Mouse (Mus musculus) forebrain, embryonic 15.5 days (tissue): ENCODE data around the gene Hist1h2ae. TPM values are rescaled to one million over a fixed set of nuclear protein-coding genes. Genes with fewer than 3 reads are reported as not detected.
"Not testable (repeated sequence)": the region's sequence is repeated elsewhere in the genome, so short reads cannot be mapped to it uniquely, and the experiment has no call there.

Experiments
- ATAC-seq: fragments of 200-750 bp; cut with Nextera tagmentation; replicated peaks from 2 replicates; pipeline ENCODE4 v1.8.0; 2017; ENCODE audit warnings: mild to moderate bottlenecking, moderate TSS enrichment, moderate library complexity
- H3K27ac ChIP-seq: fragments of 300-500 bp; sonication (generic); replicated peaks from 2 replicates; pipeline ENCODE4 v1.5.1; 2015; ENCODE audit warnings: mild to moderate bottlenecking, inconsistent platforms
- H3K27me3 ChIP-seq: fragments of 300-500 bp; sonication (generic); 2 replicates; pipeline ENCODE4 v1.6.1; 2015; ENCODE audit warnings: inconsistent platforms
- H3K36me3 ChIP-seq: fragments of 300-500 bp; sonication (generic); 2 replicates; pipeline ENCODE4 v1.6.1; 2015; ENCODE audit warnings: mild to moderate bottlenecking, inconsistent platforms
- H3K4me1 ChIP-seq: fragments of 300-500 bp; sonication (generic); 2 replicates; pipeline ENCODE4 v1.6.1; 2015; ENCODE audit warnings: inconsistent platforms
- H3K4me2 ChIP-seq: fragments of 300-500 bp; sonication (generic); replicated peaks from 2 replicates; pipeline ENCODE4 v1.6.1; 2015; ENCODE audit warnings: mild to moderate bottlenecking, inconsistent platforms
- H3K4me3 ChIP-seq: fragments of 300-500 bp; sonication (generic); 2 replicates; pipeline ENCODE4 v1.5.1; 2015; ENCODE audit warnings: mild to moderate bottlenecking, inconsistent platforms
- H3K9ac ChIP-seq: fragments of 300-500 bp; sonication (generic); replicated peaks from 2 replicates; pipeline ENCODE4 v1.6.1; 2015; ENCODE audit warnings: mild to moderate bottlenecking, inconsistent platforms
- H3K9me3 ChIP-seq: fragments of 300-500 bp; sonication (generic); 2 replicates; pipeline ENCODE4 v1.6.1; 2016; ENCODE audit warnings: inconsistent platforms
- WGBS: fragments of 180-500 bp; shearing (Covaris S2); methylation state at CpG from one replicate; pipeline ENCODE4 v1.1.7; 2015; ENCODE audit warnings: mixed read lengths; 5-methylcytosine and 5-hydroxymethylcytosine counted together
- polyA plus RNA-seq: library from polyadenylated mRNA; unstranded; fragments of >200 nt; fragmentation: Nextera tagmentation; extraction: Ambion mirVana; gene quantifications from 2 replicates; pipeline ENCODE4 v1.2.1, GENCODE M21; 2015

Hist1h2ae gene
- polyA plus RNA-seq, 1 experiment from 2014 or later, result 48.1 TPM

- H3K4me2 ChIP-seq, result peak overlapping the region; percentile 83
- peaks cover 11% of the 10 kb centered on the region; the same call in 1 of the 2 replicates for H3K4me1 ChIP-seq
- peak overlapping the region; percentile 86 for H3K27ac ChIP-seq
- not testable (repeated sequence) for H3K27me3 ChIP-seq, H3K36me3 ChIP-seq, H3K9me3 ChIP-seq, ATAC-seq
- H3K9ac ChIP-seq, result peak overlapping the region; percentile 52
- peak overlapping the region; percentile 50 for H3K4me3 ChIP-seq
- 8% methylated on average over 3 of the region's 3 CpGs for WGBS
These were observed 28.6 kb downstream of the Hist1h2ae start for GRCm38 (mm10) chr13:23542225-23542980.

DNA sequence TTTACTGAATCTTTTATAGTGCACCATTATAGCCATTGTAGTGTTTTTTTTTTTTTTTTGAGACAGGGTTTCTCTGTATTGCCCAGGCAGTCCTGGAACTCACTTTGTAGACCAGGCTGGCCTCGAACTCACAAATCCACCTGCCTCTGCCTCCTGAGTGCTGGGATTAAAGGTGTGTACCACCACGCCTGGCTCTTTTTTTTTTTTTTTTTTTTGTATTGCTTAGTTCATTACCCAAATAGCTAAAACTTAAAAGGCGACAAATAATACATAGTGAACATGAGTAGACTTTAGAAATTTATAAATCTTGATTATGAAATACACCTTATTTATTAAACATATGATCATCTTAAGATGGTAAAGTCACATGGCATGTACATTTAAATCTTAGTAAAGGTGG lies 29.5 kb downstream of the Hist1h2ae start:
- Histone ChIP-seq H3K9ac (no peak overlapping the region), H3K9me3 (no peaks in the 10 kb centered on the region), H3K4me1 (peaks cover 18% of the 10 kb centered on the region), H3K4me3 (no peak overlapping the region), H3K4me2 (no peak overlapping the region), H3K27ac (no peak overlapping the region), H3K27me3 (no peaks in the 10 kb centered on the region), H3K36me3 (no peaks in the 10 kb centered on the region)
- ATAC-seq, result no peak
- WGBS, result 83% methylated on average over 3 of the region's 3 CpGs

DNA sequence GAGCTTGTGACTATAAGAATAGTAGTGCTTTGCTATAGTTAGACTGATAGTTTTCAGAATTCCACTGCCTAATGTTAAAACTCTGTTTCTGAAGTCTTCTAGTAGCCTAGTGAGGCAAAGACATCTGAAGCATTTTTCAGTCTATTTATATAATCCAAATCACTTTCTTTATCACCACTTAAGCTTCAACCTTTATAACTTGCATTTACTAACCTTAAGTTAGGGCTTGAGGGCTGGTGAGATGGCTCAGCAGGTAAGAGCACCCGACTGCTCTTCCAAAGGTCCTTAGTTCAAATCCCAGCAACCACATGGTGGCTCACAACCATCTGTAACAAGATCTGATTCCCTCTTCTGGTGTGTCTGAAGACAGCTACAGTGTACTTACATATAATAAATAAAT lies 31.2 kb downstream of the Hist1h2ae start:
- H3K36me3 ChIP-seq, ATAC-seq, H3K4me2 ChIP-seq, H3K9me3 ChIP-seq, H3K9ac ChIP-seq, H3K4me3 ChIP-seq, H3K27me3 ChIP-seq, H3K27ac ChIP-seq: not testable (repeated sequence)
- H3K4me1 ChIP-seq, result peaks cover 29% of the 10 kb centered on the region
- 75% methylated on average over 1 of the region's 1 CpGs for WGBS

DNA sequence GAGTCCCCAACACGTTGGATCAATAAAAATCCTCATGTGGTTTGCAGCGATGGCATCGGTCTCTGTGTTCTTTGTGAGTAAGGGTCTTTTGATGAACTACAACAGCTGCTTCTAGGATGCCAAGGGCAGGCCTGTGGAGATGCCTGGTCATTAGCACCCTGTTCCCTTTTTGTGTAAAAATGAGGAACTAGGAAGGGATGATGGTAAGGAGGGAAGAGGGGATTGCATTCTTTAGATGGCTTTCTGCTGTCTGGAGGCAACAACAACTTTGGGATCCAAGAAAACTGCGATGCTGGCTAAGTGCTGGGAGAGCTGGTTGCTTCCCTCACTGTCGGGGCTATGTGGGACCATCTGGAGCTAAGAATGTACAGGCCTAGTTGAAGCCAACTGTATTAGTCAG lies 32.8 kb downstream of the Hist1h2ae start:
- no peak overlapping the region for H3K4me3 ChIP-seq
- H3K36me3 ChIP-seq, result no peaks in the 10 kb centered on the region
- H3K4me2 ChIP-seq, result no peak overlapping the region
- no peak for ATAC-seq
- no peak overlapping the region for H3K9ac ChIP-seq
- 78% methylated on average over 5 of the region's 5 CpGs for WGBS
- H3K27ac ChIP-seq, result no peak overlapping the region
- H3K4me1 ChIP-seq, result peaks cover 37% of the 10 kb centered on the region
- H3K9me3 ChIP-seq, result no peaks in the 10 kb centered on the region
- no peaks in the 10 kb centered on the region for H3K27me3 ChIP-seq

DNA sequence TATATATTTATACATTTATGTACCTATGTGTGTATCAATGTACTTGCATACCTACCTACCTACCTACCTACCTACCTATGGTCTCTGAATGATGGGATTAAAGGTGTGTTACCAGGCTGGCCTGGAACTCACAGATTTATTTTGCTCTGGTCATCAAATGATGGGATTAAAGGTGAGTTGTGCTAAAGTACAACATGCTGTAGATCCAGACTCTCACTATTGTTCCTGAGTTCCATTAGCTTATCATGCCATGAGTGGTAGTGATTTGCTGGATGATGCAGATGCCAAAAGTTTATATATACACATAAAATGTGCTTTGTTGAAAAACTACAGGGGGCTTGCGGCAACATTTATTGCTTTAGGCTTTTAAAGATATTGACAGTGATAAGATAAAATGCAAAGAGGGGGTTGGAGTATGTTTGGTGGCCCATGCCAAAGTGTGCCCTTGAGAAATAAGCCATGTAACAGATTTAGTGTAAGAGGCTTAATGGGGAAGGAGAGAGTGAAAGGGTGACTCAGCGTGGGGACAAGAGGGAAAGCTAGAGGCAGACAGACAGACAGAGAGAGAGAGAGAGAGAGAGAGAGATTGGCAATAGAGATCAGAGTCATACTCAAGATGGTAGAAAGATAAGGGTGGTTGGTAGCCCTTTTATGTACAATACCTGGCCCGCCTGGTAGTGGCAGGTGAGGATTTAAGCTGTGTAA lies 33.9 kb downstream of the Hist1h2ae start:
- Histone ChIP-seq H3K4me3 (no peak overlapping the region), H3K36me3 (no peaks in the 10 kb centered on the region), H3K9ac (no peak overlapping the region), H3K4me2 (peak overlapping the region; percentile 82), H3K27ac (no peak overlapping the region), H3K9me3 (no peaks in the 10 kb centered on the region), H3K27me3 (no peaks in the 10 kb centered on the region), H3K4me1 (peaks cover 43% of the 10 kb centered on the region)
- WGBS, result 82% methylated on average over 3 of the region's 3 CpGs
- no peak for ATAC-seq

DNA sequence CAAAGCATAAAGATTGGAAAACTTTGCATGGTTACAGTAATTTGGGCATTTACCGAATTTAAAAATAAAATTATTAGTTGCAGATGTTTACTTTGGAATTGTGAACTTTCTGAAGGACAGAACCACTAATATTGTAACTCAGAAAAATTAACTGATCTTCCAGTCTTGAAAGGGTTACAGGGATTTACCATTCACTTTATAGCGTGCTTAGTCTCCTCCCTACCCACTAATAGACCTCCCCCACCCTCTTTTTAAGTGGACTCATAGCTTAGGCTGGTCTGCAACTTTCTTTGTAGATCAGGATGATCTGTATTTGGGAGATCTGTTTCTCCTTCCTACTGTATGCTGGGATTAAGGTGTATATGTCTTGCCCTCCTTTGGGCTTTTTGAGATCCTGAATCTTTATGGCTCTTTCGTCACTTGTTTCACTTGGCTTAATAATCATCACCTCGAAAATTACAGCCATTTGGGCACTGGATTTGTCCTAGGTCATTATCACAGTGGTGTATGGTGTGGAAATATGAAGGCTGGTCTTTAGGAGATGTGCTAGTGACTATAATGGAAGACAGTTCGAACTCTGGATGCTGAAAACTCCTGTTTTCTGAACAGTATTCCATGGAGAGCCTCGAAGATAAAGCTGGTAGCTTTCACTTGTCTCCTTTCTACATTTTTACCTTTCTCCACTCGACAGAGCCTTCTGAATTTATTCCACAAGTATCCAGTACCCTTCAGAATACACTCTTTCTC lies 34.8 kb downstream of the Hist1h2ae start:
- H3K9me3 ChIP-seq, result no peaks in the 10 kb centered on the region
- H3K27ac ChIP-seq, result 0 out of 2 replicates have a peak overlapping the region, but pooled peaks have one; percentile 14
- H3K36me3 ChIP-seq, result no peaks in the 10 kb centered on the region
- H3K4me3 ChIP-seq, result peak overlapping the region; percentile 58
- peaks cover 47% of the 10 kb centered on the region for H3K4me1 ChIP-seq
- no peaks in the 10 kb centered on the region for H3K27me3 ChIP-seq
- no peak for ATAC-seq
- 13% methylated on average over 7 of the region's 7 CpGs for WGBS
- peak overlapping the region; percentile 32 for H3K9ac ChIP-seq
- H3K4me2 ChIP-seq, result peak overlapping the region; percentile 82

GRCm38 (mm10) chr13:23535137-23536075 lies 35.6 kb downstream of the Hist1h2ae start, which contains the start of gene Hist1h3g:
Gene Hist1h3g, plus strand, starts transcription at chr13:23535422.
- ATAC-seq, result peak; percentile 92
- WGBS, result under 1% methylated on average over 49 of the region's 62 CpGs

GRCm38 (mm10) chr13:23534368-23535131 lies 36.5 kb downstream of the Hist1h2ae start:
- H3K9me3 ChIP-seq, result no peaks in the 10 kb centered on the region
- H3K4me2 ChIP-seq, result peak overlapping the region; percentile 82
- H3K27me3 ChIP-seq, result no peaks in the 10 kb centered on the region
- ATAC-seq, result no peak
- WGBS, result under 1% methylated on average over 15 of the region's 15 CpGs
- H3K4me3 ChIP-seq, result peak overlapping the region; percentile 58
- H3K4me1 ChIP-seq, result peaks cover 52% of the 10 kb centered on the region
- no peaks in the 10 kb centered on the region for H3K36me3 ChIP-seq
- H3K9ac ChIP-seq, result peak overlapping the region; percentile 46
- peak overlapping the region; percentile 99 for H3K27ac ChIP-seq

More at GRCm38 (mm10) chr13:23535137-23536075, 35.6 kb downstream of the Hist1h2ae start, which contains the start of gene Hist1h3g:
- peak within 1 kb of the TSS; percentile 82 for H3K4me2 ChIP-seq
- not testable (repeated sequence) for H3K27me3 ChIP-seq, H3K36me3 ChIP-seq, H3K9me3 ChIP-seq
- peak within 1 kb of the TSS; percentile 99 for H3K27ac ChIP-seq
- peaks cover 47% of the 10 kb centered on the region for H3K4me1 ChIP-seq
- peak within 1 kb of the TSS; percentile 46 for H3K9ac ChIP-seq
- H3K4me3 ChIP-seq, result peak within 1 kb of the TSS; percentile 58

DNA sequence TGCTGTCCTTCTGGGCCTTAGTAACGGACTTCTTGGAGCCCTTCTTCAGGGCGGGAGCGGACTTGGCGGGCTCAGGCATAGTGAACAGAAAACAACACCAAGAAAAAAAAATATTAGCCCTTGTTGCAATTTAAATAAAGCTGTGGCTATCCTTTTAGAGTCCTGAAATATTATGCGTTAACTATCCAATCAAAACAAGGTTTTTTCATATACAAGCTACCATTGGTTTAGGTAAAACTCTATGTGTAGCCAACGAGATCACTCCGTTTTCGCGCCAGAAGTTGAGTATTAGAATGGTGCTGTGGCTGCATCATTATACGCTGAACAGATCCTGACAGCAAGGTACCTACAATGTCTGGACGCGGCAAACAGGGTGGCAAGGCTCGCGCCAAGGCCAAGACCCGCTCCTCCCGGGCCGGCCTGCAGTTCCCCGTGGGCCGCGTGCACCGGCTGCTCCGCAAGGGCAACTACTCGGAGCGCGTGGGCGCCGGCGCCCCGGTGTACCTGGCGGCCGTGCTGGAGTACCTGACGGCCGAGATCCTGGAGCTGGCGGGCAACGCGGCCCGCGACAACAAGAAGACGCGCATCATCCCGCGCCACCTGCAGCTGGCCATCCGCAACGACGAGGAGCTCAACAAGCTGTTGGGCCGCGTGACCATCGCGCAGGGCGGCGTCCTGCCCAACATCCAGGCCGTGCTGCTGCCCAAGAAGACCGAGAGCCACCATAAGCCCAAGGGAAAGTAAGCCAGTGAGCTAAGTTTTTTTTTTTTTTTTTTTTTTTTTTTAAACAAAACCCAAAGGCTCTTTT lies 37.3 kb downstream of the Hist1h2ae start, which contains the start of gene Hist1h2af:
Gene Hist1h2af, plus strand, starts transcription at position 347 of the 808 bp plus-strand sequence.
- H3K4me1 ChIP-seq, result peaks cover 59% of the 10 kb centered on the region
- ATAC-seq, result peak; percentile 42

More for the DNA sequence above, 37.3 kb downstream of the Hist1h2ae start, which contains the start of gene Hist1h2af:
- H3K27me3 ChIP-seq, H3K36me3 ChIP-seq, H3K9me3 ChIP-seq: not testable (repeated sequence)
- H3K9ac ChIP-seq, result peak within 1 kb of the TSS; percentile 46
- peak within 1 kb of the TSS; percentile 99 for H3K27ac ChIP-seq
- under 1% methylated on average over 30 of the region's 53 CpGs for WGBS
- H3K4me2 ChIP-seq, result peak within 1 kb of the TSS; percentile 82
- H3K4me3 ChIP-seq, result peak within 1 kb of the TSS; percentile 58
